Mouse (Mus musculus): ENCODE measurements around the gene Galnt9.
A peak's percentile ranks its signal among the peaks of the same experiment; 100 is the strongest.

Gene Galnt9

DNA sequence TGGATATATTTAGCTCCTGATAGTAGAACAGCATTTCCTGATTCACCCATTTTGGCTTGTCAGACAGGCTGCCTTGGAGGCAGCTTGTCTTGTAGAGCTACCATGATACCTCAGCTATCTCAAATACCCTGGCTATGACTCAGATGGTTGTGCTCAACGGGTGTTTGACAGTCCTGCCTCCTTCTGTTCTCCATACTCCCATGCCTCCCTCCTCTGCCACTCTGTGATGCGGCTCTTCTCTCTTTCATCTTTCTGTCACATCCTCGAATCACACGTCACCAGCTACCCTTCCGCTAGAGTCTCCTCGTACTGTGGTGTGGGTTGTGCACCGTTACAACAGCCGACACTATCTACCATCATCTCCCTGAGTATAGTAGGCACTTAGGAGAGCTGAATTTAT, 50.3 kb downstream of the Galnt9 start:
- DNase-seq: no peak

DNA sequence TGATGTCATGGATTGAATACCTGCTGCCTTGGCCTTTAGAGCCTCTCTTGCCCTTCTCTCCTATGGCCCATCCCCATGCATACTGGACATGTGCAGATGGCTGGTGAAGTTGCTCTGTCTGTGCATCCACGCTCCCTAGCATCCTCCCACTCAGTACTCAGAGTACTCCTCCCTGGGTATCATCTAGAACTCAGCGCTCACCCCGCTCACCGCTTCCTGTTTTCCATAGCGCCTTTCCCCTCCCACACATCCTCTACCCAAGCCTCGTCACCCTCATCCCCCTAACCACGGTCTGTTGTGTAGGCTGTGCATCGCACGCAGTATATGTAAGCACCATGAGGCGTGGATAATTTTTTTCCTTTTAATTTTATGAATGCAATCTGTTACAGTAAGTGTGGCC, 51.2 kb downstream of the Galnt9 start:
- DNase-seq: no peak

DNA sequence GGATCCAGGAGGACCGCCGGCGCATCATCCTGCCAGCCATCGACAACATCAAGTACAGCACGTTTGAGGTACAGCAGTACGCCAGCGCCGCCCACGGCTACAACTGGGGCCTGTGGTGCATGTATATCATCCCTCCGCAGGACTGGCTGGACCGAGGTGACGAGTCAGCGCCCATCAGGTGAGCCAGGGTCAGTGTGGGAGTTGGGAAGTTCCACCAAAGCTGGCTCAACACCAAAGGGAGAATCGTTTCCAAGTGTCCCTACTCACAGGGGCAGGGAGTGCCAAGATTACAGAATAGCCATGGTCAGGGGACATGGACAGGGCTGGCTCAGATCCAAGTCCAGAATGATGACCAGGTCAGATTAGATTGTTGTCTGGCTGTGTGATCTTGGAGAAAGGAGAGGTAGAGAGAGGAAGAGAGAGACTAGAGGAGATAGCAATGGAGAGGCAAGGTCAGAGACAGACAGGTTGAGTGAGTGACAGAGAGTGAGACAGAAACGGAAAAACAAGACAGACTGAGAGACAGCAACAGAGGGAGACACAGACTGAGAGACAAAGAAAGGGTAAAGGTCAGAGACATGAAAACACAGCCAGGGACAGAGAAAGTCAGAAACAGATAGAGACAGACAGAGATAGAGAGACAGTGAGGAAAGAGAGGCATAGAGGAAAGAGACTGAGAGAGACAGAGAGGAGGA, 52.1 kb downstream of the Galnt9 start:
- DNase-seq: no peak

DNA sequence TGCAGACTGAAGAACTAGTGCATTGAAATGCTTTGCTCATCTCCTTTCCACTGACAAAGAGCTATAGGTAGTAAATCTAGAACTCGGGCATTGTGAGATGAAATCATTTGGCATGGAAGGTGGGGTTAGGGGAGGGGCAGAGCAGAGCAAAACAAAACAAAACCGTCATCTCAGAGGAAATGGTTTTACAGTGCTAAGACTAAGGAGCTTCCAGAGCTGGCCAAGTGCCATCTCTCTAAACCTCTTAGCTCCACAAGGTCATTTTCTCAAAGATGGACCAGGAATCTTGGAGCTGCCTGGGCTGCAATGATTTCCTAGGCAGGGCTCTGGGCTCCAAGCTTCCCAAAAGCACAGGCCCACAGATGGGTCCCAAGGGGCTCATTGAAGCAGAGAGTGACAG, 53.3 kb downstream of the Galnt9 start:
- no peak for DNase-seq

DNA sequence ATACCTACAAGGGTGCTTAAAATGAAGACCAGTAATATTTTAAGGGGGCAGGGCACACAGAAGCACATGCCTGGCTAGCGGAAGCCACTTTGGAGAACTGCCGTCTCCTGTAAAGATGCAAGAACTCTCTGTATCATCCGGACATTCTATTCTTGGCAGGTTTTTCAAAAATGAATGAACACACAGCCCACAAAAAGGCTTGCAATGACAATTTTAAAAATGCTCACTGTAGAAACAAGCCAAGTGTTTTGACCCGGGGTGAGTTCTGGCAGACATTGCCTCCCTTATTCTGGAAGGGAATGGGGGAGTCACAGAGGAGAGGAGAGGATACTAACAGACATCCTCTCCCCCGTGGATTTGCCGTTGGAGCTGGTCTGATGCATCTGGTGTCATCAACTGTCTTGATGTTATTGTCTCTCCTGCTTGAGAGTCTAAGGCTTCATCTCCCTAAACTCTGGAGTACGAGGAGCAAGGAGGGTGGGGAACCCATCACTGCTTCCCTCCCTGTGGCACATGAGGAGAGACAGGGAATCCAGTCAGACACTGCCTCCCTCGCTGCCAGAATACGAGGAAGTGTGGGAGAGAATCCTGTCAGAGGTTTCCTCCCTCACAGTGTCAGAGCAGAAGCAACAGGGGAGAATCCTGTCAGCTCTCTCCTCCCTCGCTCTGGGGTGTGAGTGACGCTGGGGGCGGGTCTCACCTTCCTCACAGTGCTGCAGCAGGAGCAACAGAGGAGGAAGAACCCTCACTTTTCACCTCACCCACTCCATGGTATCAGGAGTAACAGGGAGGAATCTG, 54.3 kb downstream of the Galnt9 start:
- DNase-seq: peak; percentile 26

DNA sequence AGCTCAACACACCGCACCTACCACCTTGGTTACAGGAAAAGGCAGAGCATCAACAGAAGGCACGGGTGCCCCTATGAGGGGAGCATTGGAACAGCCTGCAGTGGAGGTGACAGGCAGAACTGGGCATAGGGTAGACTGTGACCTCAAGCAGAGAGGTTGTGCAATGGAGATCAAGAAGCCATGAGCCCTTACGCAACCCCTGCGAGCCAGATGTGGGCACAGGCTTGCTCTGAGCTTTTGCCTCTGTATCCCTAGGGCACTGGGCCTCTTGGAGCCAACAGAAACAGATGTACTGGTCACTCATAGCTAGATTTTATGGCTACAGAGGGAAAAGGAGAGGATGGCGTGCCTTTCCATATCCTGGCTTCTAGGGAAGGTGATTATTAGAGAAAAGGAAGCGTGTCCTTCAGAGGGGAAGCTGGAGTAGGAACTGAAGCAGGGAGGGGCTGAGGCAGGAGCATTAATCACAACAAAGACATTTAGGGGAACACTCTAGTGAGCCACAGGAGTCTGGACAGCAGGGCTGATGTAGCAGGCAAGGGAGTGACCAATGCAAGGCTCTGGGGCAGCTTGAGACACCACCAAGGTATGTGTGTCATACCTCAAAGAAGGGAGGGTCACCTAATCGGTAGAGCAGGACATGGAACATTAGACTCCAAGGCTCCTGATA, 59.0 kb downstream of the Galnt9 start:
- DNase-seq: no peak

DNA sequence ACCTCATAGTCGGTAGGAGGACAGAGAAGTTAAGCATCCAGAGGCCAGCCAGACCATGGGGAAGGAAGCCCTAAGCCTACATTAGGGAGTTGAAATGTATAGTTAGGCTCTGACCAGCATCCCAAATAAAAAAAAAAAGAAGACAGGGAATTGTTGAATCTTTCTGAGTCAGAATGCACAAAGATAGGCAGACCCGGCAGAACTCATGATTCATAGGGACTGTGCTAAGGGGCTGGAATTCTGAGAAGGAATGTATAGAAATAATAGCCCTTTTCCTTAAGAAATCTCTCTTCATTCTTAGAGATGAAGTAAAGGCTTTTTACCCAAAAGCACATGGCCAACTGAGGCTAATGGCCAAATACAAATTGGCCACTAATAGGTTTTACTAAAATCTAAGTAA, 60.2 kb downstream of the Galnt9 start:
- no peak for DNase-seq

DNA sequence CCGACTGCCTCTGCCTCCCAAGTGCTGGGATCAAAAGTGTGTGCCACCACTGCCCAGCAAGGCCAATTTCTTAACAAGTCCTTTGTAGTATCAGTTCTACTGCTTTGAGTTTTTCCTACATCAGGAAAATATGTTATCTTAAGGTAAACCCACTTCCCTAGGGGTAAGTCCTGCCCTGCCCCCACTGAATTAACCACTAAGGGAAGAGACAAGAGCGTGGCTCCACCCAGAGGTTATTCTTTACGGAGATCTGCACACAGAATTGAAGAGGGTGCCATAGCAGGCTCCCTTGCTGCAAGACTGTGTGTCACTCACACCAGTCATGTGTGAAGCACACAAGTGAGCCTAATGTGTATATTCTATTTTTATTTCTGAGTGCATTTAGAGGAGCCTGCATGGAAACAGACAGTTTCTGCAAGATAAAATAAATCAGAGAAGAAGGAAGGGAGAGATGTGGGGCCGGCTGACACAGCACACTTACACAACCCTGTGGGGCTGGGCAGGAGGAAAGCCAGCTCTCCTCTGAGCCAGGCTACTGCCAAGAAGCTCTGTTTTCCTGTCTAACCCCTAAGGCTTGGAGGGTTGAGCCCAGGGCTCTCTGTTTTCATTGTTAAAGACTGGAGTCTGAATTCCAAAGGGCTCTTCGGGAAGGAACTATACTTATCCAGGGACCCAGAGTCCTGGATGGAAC, 61.5 kb downstream of the Galnt9 start:
- DNase-seq: no peak

DNA sequence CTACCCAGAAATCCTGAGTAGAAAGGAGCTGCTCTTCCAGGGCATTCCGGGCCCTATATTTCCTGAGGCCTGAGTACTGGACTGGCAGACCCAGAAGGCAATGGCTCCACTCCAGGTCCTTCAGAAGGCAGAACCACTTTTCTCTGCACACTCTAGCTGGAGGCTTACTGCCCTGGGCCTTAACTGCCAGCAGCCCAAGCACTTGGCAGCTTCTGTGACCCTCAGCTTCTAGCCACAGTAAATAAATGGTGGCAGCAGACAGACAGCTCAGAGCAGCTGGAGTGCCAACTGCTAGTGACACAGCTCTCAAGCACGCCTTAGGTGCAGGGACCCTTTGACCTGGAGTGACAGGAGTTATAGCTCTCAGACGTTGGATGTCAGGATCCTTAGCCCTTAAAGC, 63.6 kb downstream of the Galnt9 start:
- no peak for DNase-seq

DNA sequence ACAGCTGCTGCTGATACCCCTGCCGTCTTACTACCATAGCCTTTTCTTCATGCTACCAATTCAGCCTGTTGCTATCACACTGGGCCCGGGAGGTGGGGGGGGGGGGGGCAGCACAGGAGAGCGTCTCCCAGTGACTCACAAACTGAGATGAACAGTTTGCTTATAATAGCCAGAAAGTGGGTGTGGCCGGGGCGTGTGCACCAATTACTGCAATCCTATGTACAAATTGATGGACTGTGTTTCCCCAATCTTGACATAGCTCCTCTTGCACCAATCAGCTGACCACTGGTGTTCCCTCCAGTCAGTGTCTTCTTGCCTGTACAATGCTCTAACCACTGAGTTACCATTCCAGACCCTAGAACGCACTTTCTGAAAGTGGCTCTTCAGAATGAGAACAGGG, 64.2 kb downstream of the Galnt9 start:
- no peak for DNase-seq

DNA sequence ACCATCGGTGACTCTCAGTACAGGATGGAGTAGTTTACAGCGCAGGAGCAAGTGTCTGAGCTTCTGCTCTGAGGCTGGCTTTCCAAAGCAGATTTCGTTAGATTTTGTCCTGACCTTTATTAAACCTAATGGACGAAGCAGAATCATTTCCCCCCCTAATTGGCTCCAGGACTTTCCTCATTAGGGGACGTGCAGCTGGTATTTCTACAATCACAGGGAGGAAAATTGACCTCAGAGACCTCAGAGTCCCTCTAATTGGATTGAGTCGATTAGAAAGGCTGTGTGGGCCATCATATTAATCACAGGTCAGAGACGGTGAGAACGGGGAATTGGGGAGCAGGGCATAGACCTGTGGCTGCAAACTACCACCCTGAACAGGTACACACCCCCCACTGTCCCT, 64.8 kb downstream of the Galnt9 start:
- DNase-seq: no peak

DNA sequence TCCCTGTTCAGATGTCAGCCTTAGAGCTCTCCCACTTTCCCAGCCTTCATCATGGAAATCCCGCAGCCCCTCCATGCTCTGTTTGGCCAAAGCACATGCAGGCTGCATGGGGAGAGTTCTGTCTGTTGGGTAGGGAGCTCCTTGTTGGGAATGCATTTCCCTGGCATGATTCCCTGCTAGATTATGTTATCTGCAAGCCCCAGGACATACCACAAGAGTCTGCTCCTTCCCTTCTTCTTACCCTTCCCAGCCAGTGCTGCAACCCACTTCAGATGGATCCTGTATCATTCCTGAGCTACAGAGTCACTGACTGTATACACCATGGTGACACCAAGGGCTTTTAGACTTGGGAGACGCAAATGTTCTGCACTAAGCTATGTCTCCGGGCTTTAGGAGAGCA, 65.3 kb downstream of the Galnt9 start:
- no peak for DNase-seq

DNA sequence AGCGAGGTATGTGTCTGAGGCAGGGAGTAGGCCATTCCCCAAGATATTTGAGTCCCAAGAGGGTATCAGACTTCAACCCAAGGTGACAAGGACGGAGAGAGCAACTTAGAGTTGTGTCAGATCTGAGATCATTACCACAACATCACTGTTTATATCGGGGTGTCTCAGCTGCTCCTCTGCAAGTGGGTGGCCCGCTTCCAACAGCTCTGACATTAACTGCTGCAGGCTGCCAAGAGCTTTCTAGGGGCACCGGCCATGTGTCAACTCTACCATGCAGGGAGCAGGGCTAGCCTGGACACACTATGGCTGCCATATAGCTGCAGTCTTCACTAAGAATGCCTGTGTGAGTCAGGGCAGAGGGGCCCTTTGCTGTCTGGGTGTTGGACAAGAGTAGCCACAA, 65.7 kb downstream of the Galnt9 start:
- no peak for DNase-seq

DNA sequence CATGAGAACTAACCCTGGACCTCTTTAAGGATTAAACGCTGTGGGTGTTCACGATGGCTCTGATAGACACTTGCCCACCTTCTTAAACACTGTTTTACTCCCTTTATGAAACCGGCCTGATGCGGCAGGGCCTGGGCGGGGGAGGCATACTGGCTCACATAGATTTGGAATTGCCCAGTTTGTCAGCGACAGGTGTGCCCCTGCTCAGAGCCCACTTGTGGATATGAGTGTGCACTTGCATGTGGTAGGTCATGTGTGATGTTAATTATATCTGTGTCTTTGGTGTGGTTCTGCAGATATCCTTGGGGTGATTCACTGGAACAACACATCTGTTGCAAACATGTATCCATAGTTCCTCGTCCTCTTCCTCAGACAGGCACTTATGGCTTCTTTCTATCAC, 66.3 kb downstream of the Galnt9 start:
- DNase-seq: no peak

DNA sequence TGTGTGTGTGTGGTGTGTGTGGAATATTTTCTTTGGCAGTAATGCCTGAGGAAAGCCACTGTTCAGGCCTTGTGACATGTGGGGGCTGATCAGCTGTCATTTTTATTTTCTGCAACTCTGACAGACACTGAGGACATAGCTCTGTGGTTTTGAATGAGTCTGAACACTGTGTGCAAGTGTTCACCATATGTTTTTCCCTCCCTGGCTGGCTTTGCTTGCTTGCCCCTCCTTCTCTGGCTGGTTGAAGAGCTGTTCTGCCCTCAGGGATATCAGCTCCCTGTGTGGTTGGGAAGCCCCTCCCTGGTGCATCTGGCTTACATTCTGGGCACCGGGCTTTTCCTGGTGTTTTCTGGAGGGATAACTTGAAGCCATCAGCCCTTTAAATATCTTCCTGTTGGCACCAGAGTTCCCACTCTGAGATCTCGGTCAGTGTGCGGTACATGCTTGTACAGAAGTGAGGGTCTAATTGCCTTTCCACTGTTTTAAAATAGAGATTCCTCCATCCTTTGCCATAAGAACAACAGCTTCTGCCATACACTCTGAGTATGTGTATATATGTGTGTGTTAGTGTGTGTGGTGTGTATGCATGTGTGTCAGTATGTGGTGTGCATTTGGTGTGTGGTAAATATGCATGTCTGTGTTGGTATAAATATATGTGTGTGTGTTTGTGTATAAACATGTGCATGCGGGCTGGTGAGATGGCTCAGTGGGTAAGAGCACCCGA, 67.4 kb downstream of the Galnt9 start:
- DNase-seq: no peak

DNA sequence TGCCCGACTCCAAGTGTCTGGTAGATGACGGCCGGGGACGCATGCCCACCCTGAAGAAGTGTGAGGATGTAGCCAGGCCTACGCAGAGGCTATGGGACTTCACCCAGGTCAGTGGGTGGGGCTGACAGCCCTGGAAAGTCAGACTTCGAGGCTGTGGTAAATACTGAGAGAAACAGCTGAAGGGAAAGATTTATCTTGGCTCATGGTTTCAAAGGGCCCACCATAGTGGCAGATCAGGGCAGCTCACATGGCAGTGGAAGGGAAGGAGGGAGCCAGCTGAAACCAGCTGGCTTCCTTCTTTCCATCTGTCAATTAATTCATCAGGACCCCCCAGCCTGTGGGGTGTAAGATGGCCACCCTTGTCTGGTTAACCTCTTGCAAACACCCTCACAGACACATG, 75.1 kb downstream of the Galnt9 start:
- DNase-seq: no peak

DNA sequence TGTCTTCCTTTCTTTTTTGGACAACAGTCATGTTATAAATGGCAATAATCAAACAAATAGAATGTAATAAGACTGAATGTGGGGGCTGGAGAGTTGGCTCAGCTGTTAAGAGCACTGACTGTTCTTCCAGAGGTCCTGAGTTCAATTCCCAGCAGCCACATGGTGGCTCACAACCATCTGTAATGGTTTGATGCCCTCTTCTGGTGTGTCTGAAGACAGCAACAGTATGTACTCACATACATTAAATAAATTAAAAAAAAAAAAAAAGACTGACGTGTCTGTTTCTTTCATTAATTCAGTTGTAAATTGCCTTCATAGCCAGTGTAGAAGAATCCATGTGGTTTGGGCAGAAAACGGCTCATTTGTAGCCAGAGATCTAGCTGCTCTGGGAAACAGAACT, 80.2 kb downstream of the Galnt9 start:
- no peak for DNase-seq

DNA sequence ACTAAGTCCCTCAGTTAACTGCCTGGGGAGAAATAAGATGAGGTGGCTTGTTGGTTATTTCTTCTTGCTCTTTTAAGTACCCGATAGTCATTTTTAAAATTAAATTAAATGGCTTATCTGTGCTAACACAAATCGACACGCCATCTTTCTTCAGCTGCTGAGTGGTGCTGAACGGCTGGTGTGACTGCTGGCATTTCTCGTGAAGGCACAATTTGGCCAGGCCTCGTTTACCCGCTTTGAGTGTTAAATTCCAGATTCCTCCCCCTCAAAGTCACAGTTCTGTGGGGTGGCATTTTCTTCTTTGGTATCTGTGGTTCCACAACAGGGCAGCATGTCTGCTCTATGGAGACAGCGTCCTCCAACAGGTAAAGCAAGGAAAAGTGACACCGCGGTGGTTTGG, 83.2 kb downstream of the Galnt9 start:
- no peak for DNase-seq

DNA sequence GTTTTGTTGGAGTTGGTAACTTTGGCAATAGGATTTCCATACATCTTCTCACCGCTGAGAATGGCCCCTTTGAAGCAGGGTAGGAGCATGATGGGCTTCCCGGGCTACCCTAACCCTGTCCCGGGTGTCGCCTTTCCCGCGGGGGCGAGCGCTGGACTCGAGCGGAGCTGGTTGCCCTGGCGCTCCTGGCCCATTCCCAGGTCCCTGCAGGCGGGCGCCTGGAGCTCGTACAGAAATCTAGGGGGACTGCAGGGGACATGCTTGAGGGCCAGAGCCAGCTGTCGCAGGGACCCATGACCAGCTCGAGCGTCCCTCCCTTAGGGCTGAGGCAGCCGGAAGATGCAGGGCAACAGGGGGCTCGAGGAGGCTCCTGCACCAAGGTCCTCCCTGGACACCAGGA, 84.0 kb downstream of the Galnt9 start:
- no peak for DNase-seq

DNA sequence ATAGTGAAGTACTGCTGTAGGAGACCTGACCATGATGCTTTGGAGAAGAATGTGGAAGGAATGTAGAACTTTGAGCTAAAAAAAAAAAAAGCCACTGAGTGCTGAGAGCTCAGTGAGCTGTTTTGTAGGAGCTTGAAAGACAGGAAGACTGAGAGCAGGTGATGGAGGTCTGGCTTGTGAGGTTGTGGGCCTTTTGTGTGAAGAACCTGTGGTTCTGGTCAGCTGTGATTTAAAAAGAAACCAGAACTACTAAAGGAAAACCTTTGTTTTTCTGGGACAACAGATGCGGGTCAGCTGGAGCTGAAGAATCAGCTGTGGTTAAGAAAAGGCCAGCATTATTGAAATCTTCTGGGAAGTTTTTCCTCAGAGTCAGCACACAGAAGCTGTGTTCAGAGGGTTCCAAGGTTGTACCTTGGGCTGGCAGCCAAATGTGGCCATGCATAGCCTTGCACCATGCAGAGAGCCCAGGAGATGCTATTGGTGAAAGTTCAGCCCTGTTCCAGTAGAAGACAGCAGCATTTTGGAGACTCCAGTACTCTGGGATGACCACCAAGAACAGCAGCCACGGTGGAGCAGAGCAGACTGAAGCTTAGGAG, 85.5 kb downstream of the Galnt9 start:
- no peak for DNase-seq

DNA sequence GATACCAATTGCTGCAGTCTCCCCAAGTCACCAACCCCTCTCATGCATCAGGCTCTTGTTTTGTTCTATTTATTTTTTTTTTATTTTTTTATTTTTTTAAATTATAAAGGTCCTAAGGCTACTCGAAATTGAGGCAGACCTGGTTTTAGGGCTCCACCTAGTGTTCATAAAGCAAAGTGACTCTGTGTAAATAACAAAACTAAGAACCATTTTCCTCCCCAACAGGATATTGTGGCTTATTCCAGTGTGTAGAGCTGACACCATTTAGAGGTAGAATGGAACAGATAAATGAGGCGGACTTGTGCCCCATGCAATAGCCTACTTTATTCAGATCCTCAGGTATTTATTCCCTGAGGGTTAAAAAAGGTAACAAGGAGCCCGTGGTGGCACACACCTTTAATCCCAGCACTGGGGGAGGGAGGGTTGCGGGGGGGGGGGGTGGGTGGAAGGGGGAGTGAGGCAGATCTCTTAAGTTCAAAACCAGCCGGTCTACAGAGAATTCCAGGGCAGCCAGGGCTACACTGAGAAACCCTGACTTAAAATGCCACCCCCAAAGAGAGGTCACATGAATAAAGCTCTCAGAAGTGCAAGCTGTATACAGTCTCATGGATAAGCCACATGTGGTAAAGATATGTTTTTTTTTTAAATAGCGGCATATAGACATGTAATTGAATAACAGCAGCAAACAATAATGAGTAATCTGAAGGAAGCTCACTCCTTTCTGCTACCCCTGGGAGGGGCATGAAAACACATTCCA, 92.0 kb downstream of the Galnt9 start:
- no peak for DNase-seq

All from thymus, postnatal 4 days (tissue).